Mouse (Mus musculus) urinary bladder, postnatal 0 days (tissue): Measurements from ENCODE around the gene Thegl. TPM values are rescaled to one million over a fixed set of nuclear protein-coding genes. Genes with fewer than 3 reads are reported as not detected.

Experiments
- polyA plus RNA-seq: library from polyadenylated mRNA; unstranded; fragments of >200 nt; fragmentation: Nextera tagmentation; extraction: Ambion mirVana; gene quantifications from 2 replicates; pipeline ENCODE4 v1.2.1, GENCODE M21; 2015

The Thegl gene
- polyA plus RNA-seq: not detected in 2 replicates

GRCm38 (mm10) chr5:77015544-77016482 lies at the start of gene Thegl:
Gene Thegl, plus strand, starts transcription at chr5:77016023.

GRCm38 (mm10) chr5:76974554-76975285 lies 41.1 kb upstream of the Thegl start, which contains the start of gene Srp72:
Gene Srp72, plus strand, starts transcription at chr5:76974683.

GRCm38 (mm10) chr5:77004051-77004821 lies 11.6 kb upstream of the Thegl start, which contains the start of gene Arl9:
Gene Arl9, plus strand, starts transcription at chr5:77004055.

Other genes with a start within 250 kb of the Thegl start
- gene Aasdh, start 110.5 kb upstream of the Thegl start, polyA plus RNA-seq: 7.8 and 8.8 TPM in 2 replicates
- 125 and 129 TPM in 2 replicates for gene Paics, start 64.7 kb upstream of the Thegl start, polyA plus RNA-seq
- 12.2 and 14.0 TPM in 2 replicates for gene Ppat, start 64.4 kb upstream of the Thegl start, polyA plus RNA-seq
- 58.5 and 70.8 TPM in 2 replicates for gene Srp72, start 41.3 kb upstream of the Thegl start, polyA plus RNA-seq
- not detected in 2 replicates for gene Arl9, start 12.0 kb upstream of the Thegl start, polyA plus RNA-seq
- 8.1 and 10.7 TPM in 2 replicates for gene Hopx, start 99.1 kb downstream of the Thegl start, polyA plus RNA-seq
- 2.7 and 4.8 TPM in 2 replicates for gene Spink2, start 195.4 kb downstream of the Thegl start, polyA plus RNA-seq
- gene Rest, start 249.5 kb downstream of the Thegl start, polyA plus RNA-seq: 14.6 and 16.4 TPM in 2 replicates